Mouse (Mus musculus): ENCODE data around the gene Cdrt4.

DNA sequence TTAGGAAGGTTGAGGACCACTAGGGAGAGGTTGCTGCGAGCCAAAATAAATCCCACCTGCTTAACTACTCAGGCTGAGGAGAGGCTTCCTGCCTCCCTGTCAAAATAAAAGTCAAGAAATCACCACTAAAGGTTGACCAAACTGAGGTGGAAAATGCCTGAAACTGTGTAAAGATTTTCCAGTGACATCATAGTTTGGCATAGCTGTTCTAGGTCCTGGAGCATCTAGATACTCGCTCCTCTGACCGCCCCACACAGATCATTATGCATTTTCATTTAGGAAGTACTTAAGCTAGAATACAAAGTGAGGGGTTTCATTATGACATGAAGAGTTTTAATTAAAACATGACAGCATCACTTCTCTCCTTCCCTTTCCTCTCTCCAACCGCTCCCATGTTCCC lies 12.3 kb downstream of the Cdrt4 start:
- TF ChIP-seq CTCF (IDR thresholded peaks at IDR 0.05; ENCODE audit: low read depth, low read length) (no peak), POLR2A (IDR thresholded peaks at IDR 0.05; ENCODE audit: extremely low read depth, insufficient read depth, low read length) (no peak)
